18 mouse cellular contexts compared by ENCODE assay signal in genomic region chr7:89629006-89629405, GRCm38 (mm10). TPM values are rescaled to one million over a fixed set of nuclear protein-coding genes. Genes with fewer than 3 reads are reported as not detected.
"Had no signal": no experiment of that assay in that cellular context is flagged by ENCODE, and none has a peak within 500 bp of the region (broad histone marks: within the 10 kb centered on the region; RNA-seq: fewer than 3 reads in every experiment).

No protein-coding gene starts in this region.

- H3K27me3 ChIP-seq: neural tube, embryonic 12.5 days had no signal

- H3K27ac ChIP-seq: kidney, postnatal 0 days; limb, embryonic 10.5 days; liver, embryonic 15.5 days; neural tube, embryonic 12.5 days; stomach, postnatal 0 days had no signal

- H3K4me2 ChIP-seq: liver, embryonic 11.5 days; liver, embryonic 15.5 days; neural tube, embryonic 12.5 days had no signal

- H3K36me3 ChIP-seq: limb, embryonic 10.5 days; liver, embryonic 15.5 days; neural tube, embryonic 12.5 days had no signal

- ATAC-seq: lung, postnatal 0 days had no signal

- H3K4me3 ChIP-seq: limb, embryonic 10.5 days; liver, embryonic 15.5 days; neural tube, embryonic 12.5 days had no signal

- H3K9me3 ChIP-seq: limb, embryonic 10.5 days; liver, embryonic 15.5 days; neural tube, embryonic 12.5 days had no signal

- H3K9ac ChIP-seq: liver, embryonic 15.5 days; neural tube, embryonic 12.5 days had no signal

- DNase-seq: kidney, adult 11 months; kidney, adult 9 months; kidney, postnatal 36 days; lung, adult 2 months; lung, postnatal 36 days; midbrain, embryonic 14.5 days; thymus, adult 18-20 months; thymus, postnatal 14 days had no signal

RNA-seq across cellular contexts. Expression of gene Me3, which starts 3.2 kb away (rescaled TPM):
- total RNA-seq: megakaryocyte progenitor cell, adult 5-6 weeks; monocyte, adult 5-6 weeks; neutrophil, adult 5-6 weeks had no signal
